Mouse (Mus musculus) spleen, adult 2 months (tissue): ENCODE results near the gene Fastkd3.

Experiments used
- CTCF ChIP-seq: fragments of 200-500 bp; IDR thresholded peaks from 2 replicates; pipeline ENCODE4 v1.5.1; 2011; ENCODE audit warnings: mild to moderate bottlenecking, inconsistent platforms; ENCODE audit not compliant: insufficient read depth, insufficient read length, insufficient replicate concordance; ENCODE audit errors: extremely low read depth
- POLR2A ChIP-seq: fragments of 200-500 bp; IDR thresholded peaks from 2 replicates; pipeline ENCODE4 v1.6.1; 2011; ENCODE audit warnings: low read depth, low read length, inconsistent platforms

GRCm38 (mm10) chr13:68582517-68582780 lies 415 bp downstream of the Fastkd3 start:
- no peak for TF ChIP-seq CTCF
- no peak for TF ChIP-seq POLR2A
